Mouse (Mus musculus) left cerebral cortex, adult 6 months (tissue): Measurements from ENCODE around the gene Prdm13. TPM values are rescaled to one million over a fixed set of nuclear protein-coding genes. Genes with fewer than 3 reads are reported as not detected.

Experiments used
- long read RNA-seq, 2 experiments: library from polyadenylated mRNA; unstranded; transcript quantifications; one replicate each; pipeline ENCODE4 v2.0.0; 2019 to 2020
- polyA plus RNA-seq: library from polyadenylated mRNA; unstranded; fragments of <200 nt; fragmentation: Nextera tagmentation; gene quantifications from 2 replicates; pipeline ENCODE4 v1.2.3, GENCODE M21; 2021

Prdm13 gene
- not detected in 2 replicates for polyA plus RNA-seq
- long read RNA-seq, experiment 1 = 0 reads
- long read RNA-seq, experiment 2 = 0 reads

GRCm38 (mm10) chr4:21685595-21686091, at the start of gene Prdm13:
TSS of gene Prdm13 (minus strand) at chr4:21685963.

GRCm38 (mm10) chr4:21727615-21728165, 41.9 kb upstream of the Prdm13 start, which contains the start of gene Ccnc:
TSS of gene Ccnc (plus strand) at chr4:21727701.

Other genes starting within 250 kb of the Prdm13 start
- gene Ccnc, start 41.7 kb upstream of the Prdm13 start, polyA plus RNA-seq = 41.0 and 46.0 TPM in 2 replicates
- 6.1 and 9.7 TPM in 2 replicates for gene Usp45, start 81.2 kb upstream of the Prdm13 start, polyA plus RNA-seq
- gene Tstd3, start 81.2 kb upstream of the Prdm13 start, polyA plus RNA-seq = 20.7 and 22.3 TPM in 2 replicates
- 46.2 and 57.1 TPM in 2 replicates for gene Pnisr, start 161.6 kb upstream of the Prdm13 start, polyA plus RNA-seq
- gene Coq3, start 193.7 kb upstream of the Prdm13 start, polyA plus RNA-seq = 13.0 and 13.2 TPM in 2 replicates
- gene Faxc, start 245.4 kb upstream of the Prdm13 start, polyA plus RNA-seq = 5.4 and 13.5 TPM in 2 replicates